Comparison of ENCODE assay signal across 8 mouse cellular contexts in the genomic region with DNA sequence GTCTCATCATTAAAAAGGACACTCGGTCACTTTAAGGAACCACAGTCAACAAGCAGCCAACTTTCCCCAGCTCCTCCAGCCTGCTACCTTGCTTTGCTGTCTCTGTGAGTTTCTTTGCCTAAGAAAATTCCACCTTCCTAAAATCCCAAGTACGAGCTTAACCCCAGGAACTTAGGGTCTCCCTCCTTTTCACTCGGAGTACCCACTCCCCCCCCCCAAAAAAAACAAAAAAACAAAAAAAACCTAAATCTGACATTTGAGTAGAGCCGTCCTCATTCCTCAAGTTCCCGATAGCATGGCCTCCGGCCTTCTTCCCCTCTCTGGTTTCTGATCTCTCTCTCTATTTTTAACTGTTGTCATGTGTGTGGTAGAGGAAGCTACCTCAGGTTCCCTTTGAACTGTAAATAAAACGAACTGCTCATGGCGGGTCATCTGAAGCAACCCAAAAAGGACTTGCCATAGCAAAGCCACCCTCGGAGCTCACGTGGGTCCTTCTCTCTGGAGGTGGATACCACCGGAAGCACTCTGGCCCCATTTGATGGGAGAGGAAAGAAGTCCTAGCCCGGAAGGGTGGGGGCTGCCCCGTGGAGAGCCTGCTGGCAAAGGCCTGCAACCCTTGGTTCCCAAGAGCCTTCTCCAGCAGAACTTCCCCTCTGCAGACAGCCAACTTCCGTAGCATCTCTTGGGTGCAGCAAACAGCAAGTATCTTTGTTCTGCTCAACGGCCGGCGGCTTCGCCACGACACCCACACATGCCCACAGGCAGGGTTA. TPM values are rescaled to one million over a fixed set of nuclear protein-coding genes. Genes with fewer than 3 reads are reported as not detected.
DNase-seq lines count a peak whose midpoint lies in the region; ATAC-seq lines count a peak whose summit lies in the region.
"Had no signal": no experiment of that assay in that cellular context is flagged by ENCODE, and none has a peak within 500 bp of the region (broad histone marks: within the 10 kb centered on the region; RNA-seq: fewer than 3 reads in every experiment).

A gene (minus strand): TSS at position 362 of the 770 bp plus-strand sequence.

- WGBS in midbrain, embryonic 14.5 days: 79% methylated on average over 19 of the region's 19 CpGs
- WGBS in midbrain, embryonic 10.5 days: 74% methylated on average over 19 of the region's 19 CpGs

- no peak within 1 kb of the TSS for H3K27ac ChIP-seq in midbrain, embryonic 14.5 days (replicated peaks; ENCODE audit: low read depth, low read length)
- H3K27ac ChIP-seq in midbrain, embryonic 10.5 days (replicated peaks): no peak within 1 kb of the TSS
- H3K27ac ChIP-seq: limb, embryonic 12.5 days had no signal

- H3K4me2 ChIP-seq in midbrain, embryonic 14.5 days (ENCODE audit: low read length): no peak within 1 kb of the TSS
- H3K4me2 ChIP-seq: limb, embryonic 12.5 days had no signal

- no peak for DNase-seq in midbrain, embryonic 14.5 days
- DNase-seq in midbrain, embryonic 10.5 days (ENCODE audit: low spot score): no peak
- peak; percentile 37 to 61 for DNase-seq in heart, adult 9 months (ENCODE audit: low spot score in 2 of 2)
- DNase-seq in left cerebral cortex, postnatal 14 days (ENCODE audit: low spot score in 2 of 2): no peak
- DNase-seq in monocyte, adult 2 months (ENCODE audit: low read depth in 1 of 2, low spot score in 2 of 2): peak; percentile 53 to 71
- no peak for DNase-seq in right cerebral cortex, postnatal 4 days
- DNase-seq in right cerebral cortex, adult 18-20 months: no peak

- H3K9me3 ChIP-seq in midbrain, embryonic 14.5 days (ENCODE audit: control insufficient read depth, low read length): no peaks in the 10 kb centered on the region
- H3K9me3 ChIP-seq in midbrain, embryonic 10.5 days (replicated peaks): no peaks in the 10 kb centered on the region
- H3K9me3 ChIP-seq: limb, embryonic 12.5 days had no signal

- ATAC-seq in midbrain, embryonic 14.5 days (ENCODE audit: low FRiP score, low TSS enrichment): no peak

- no peaks in the 10 kb centered on the region for H3K36me3 ChIP-seq in midbrain, embryonic 14.5 days (ENCODE audit: control insufficient read depth, insufficient read depth, low read length)
- no peaks in the 10 kb centered on the region for H3K36me3 ChIP-seq in midbrain, embryonic 10.5 days
- H3K36me3 ChIP-seq: limb, embryonic 12.5 days had no signal

- H3K4me3 ChIP-seq in midbrain, embryonic 14.5 days (replicated peaks; ENCODE audit: low read depth, low read length): no peak within 1 kb of the TSS
- no peak within 1 kb of the TSS for H3K4me3 ChIP-seq in midbrain, embryonic 10.5 days
- H3K4me3 ChIP-seq: limb, embryonic 12.5 days had no signal

- H3K4me1 ChIP-seq in midbrain, embryonic 14.5 days (ENCODE audit: control insufficient read depth, insufficient read depth, low read length): 0 out of 2 replicates have a peak, but pooled peaks cover 6% of the 10 kb centered on the region
- H3K4me1 ChIP-seq in midbrain, embryonic 10.5 days: peaks cover 15% of the 10 kb centered on the region

- H3K27me3 ChIP-seq in midbrain, embryonic 14.5 days (ENCODE audit: control insufficient read depth, insufficient read depth, low read length): peaks cover 6% of the 10 kb centered on the region
- peaks cover 38% of the 10 kb centered on the region for H3K27me3 ChIP-seq in midbrain, embryonic 10.5 days (ENCODE audit: low read depth, poor library complexity, severe bottlenecking)

- H3K9ac ChIP-seq in midbrain, embryonic 14.5 days (replicated peaks; ENCODE audit: low read length): no peak within 1 kb of the TSS
- H3K9ac ChIP-seq: limb, embryonic 12.5 days had no signal

- intact Hi-C loops in left cerebral cortex, postnatal 14 days (cut with DNase I): no loop called here

RNA-seq across cellular contexts. Expression of the gene that starts here (rescaled TPM):
- polyA plus RNA-seq in midbrain, embryonic 14.5 days (2014; fragmentation: Nextera tagmentation; extraction: Ambion mirVana): 12.7 and 14.2 TPM in 2 replicates
- 7.9 and 11.2 TPM in 2 replicates for polyA plus RNA-seq in midbrain, embryonic 10.5 days (2016; fragmentation: Nextera tagmentation; extraction: Ambion mirVana)
- 10 to 100 TPM; 21.2 to 25.0 TPM for total RNA-seq in left cerebral cortex, postnatal 14 days (2021)

Comparison
In these comparisons a context has a peak if more than half of its experiments do, and no peak if none do; other contexts are left out.
1. DNase-seq: peak in heart, adult 9 months (2 of 2) and monocyte, adult 2 months (2 of 2); none in midbrain, embryonic 14.5 days (single experiment), midbrain, embryonic 10.5 days (single experiment), left cerebral cortex, postnatal 14 days (0 of 2), right cerebral cortex, postnatal 4 days (single experiment) and right cerebral cortex, adult 18-20 months (single experiment).